Comparison of ENCODE assay signal across 12 mouse cellular contexts in the genomic region with DNA sequence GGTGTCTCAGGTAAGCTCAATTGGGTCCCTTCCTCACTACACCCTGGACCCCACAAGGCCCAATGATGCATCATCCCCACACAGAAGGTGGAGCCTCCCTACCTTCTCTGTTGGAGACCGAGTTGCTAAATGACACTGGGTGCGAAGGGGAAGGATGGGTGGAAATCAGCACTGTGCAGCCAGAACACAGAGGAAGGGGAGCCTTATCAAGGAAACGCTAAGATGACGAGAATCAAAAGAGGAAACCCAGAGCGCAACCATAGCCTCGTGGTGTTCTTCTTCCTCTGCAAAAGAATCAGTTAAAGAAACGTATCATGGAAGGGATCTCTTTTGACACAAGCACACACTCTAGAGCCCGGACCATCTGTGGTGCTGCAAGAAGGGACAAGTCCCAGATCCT.
"Had no signal": no experiment of that assay in that cellular context is flagged by ENCODE, and none has a peak within 500 bp of the region (broad histone marks: within the 10 kb centered on the region; RNA-seq: fewer than 3 reads in every experiment).

No protein-coding gene starts in this region.

- H3K27ac ChIP-seq: layer of hippocampus, adult 2 months; limb, embryonic 12.5 days; liver, embryonic 13.5 days; lung, embryonic 15.5 days; midbrain, embryonic 12.5 days; neural tube, embryonic 12.5 days had no signal

- DNase-seq: kidney, adult 11 months; kidney, postnatal 10 days; kidney, postnatal 4 days; liver; liver, embryonic 13.5 days; liver, postnatal 0 days; lung, postnatal 14 days had no signal

- H3K36me3 ChIP-seq: limb, embryonic 12.5 days; liver, embryonic 13.5 days; lung, embryonic 15.5 days; midbrain, embryonic 12.5 days; neural tube, embryonic 12.5 days had no signal

- H3K9me3 ChIP-seq: limb, embryonic 12.5 days; liver, embryonic 13.5 days; lung, embryonic 15.5 days had no signal

- H3K4me2 ChIP-seq: limb, embryonic 12.5 days; liver, embryonic 13.5 days; lung, embryonic 15.5 days had no signal

- H3K9ac ChIP-seq: limb, embryonic 12.5 days; liver, embryonic 13.5 days; liver, postnatal 0 days; lung, embryonic 15.5 days; midbrain, embryonic 12.5 days; neural tube, embryonic 12.5 days had no signal

- H3K4me3 ChIP-seq: layer of hippocampus, adult 2 months; limb, embryonic 12.5 days; liver, embryonic 13.5 days; lung, embryonic 15.5 days; midbrain, embryonic 12.5 days; neural tube, embryonic 12.5 days had no signal

- ATAC-seq: liver, postnatal 0 days had no signal

- H3K27me3 ChIP-seq: limb, embryonic 12.5 days; lung, embryonic 15.5 days had no signal

- H3K4me1 ChIP-seq: liver, embryonic 13.5 days; lung, embryonic 15.5 days had no signal
